Mouse (Mus musculus) right cerebral cortex, postnatal 4 days (tissue): ENCODE results near the gene Serpinb7.

Source experiments
- DNase-seq: peaks from one replicate; pipeline ENCODE4 v3.0.0-alpha.2; 2022

Gene Serpinb7

DNA sequence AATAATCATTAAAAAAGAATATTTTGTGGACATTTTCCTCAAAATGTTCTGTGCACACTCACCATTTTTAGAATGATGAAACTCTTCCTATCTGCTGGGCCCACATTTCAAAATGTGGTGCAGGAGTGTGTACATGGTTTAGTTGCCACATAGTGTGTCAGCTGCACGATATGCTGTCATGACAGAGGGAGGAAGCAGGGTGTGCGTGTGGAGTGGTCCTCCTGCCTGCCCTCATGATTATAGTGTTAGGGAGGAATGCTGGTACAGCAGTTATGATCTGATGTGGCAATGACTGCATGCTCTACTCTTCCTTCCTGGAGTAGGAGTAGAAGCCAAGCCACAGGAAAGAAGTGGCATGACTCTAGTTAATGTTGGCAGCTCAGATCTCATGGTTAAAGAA, 97.3 kb downstream of the Serpinb7 start:
- no peak for DNase-seq

DNA sequence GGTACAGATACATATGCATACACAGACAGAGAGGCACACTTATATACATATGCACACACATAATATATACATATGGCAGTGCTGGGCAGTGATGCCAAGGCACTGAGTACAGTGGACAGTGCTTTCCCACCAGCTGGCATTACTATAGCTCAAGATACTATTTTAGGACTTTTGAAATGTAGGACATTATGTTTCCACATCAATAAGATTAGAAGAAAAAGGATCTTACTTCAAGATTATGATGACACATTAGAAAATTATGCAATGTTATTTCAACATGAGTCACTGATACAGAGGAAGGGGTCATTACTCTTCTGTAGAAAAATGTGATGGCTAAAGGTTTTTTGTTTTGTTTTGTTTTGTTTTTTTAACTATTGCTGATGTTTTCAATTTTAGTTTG, 102.6 kb downstream of the Serpinb7 start:
- DNase-seq, result no peak
